Mouse (Mus musculus) ES-E14 (cell line): Measurements from ENCODE around the gene Fam185a.

Experiments used
- CHD2 ChIP-seq: IDR thresholded peaks from 2 replicates; pipeline ENCODE4 v1.6.1; 2014; ENCODE audit warnings: mild to moderate bottlenecking, low read depth, low read length, inconsistent platforms
- HCFC1 ChIP-seq: IDR thresholded peaks from 2 replicates; pipeline ENCODE4 v1.6.1; 2012; ENCODE audit warnings: low read length, inconsistent platforms, borderline replicate concordance; ENCODE audit not compliant: insufficient read depth
- MAFK ChIP-seq: IDR thresholded peaks from 2 replicates; pipeline ENCODE4 v1.6.1; 2014; ENCODE audit warnings: mild to moderate bottlenecking, low read depth, low read length, inconsistent platforms; ENCODE audit not compliant: insufficient read depth
- ZC3H11A ChIP-seq: IDR thresholded peaks from 2 replicates; pipeline ENCODE4 v1.6.1; 2012; ENCODE audit warnings: low read depth, mild to moderate bottlenecking, inconsistent platforms, low read length, borderline replicate concordance

DNA sequence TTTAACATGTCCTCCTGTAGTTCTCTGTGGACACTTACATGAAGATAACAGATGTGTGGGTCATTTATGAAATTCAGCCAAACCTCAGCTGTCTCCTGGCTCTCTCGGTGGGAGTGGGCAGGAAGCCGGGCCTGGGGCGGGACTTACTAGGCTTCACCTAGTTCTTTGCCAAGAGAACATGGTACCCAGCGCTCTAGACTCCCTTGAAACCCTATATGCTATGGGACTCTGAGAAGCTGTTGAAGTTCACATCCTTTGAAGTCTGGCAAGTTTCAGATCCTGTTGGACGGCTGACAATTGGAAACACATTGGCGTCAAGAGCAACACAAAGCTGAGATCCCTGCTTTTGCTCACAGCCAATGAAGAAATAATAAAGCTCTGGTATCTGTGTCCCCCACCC lies 71.6 kb downstream of the Fam185a start:
- TF ChIP-seq MAFK, result no peak
- no peak for TF ChIP-seq HCFC1
- no peak for TF ChIP-seq ZC3H11A
- no peak for TF ChIP-seq CHD2
